Mouse (Mus musculus) CD4-positive helper T cell, adult 2 months (primary cell): ENCODE data around the gene Zdhhc3.

Experiments
- DNase-seq: peaks from one replicate; pipeline ENCODE4 v3.0.0-alpha.2; 2012; ENCODE audit warnings: low read depth, missing footprints, low spot score

Zdhhc3 gene

GRCm38 (mm10) chr9:123112805-123113521, at the start of gene Zdhhc3, which contains the start of gene Exosc7:
Gene Zdhhc3, minus strand, starts transcription at chr9:123113205.
Gene Exosc7, plus strand, starts transcription at chr9:123113215.
- peak; percentile 94 for DNase-seq

- no peak for DNase-seq
These were observed 48.8 kb upstream of the Zdhhc3 start for GRCm38 (mm10) chr9:123161792-123162191.

- DNase-seq, result peak; percentile 58
These were observed 46.3 kb upstream of the Zdhhc3 start for GRCm38 (mm10) chr9:123159330-123159729.

- DNase-seq, result peak; percentile 67
These were observed 45.3 kb upstream of the Zdhhc3 start for GRCm38 (mm10) chr9:123158125-123158836.

GRCm38 (mm10) chr9:123157699-123158098, 44.7 kb upstream of the Zdhhc3 start:
- no peak for DNase-seq

- DNase-seq, result no peak
These were observed 43.9 kb upstream of the Zdhhc3 start for GRCm38 (mm10) chr9:123156910-123157361.

GRCm38 (mm10) chr9:123153121-123153520, 40.1 kb upstream of the Zdhhc3 start:
- no peak for DNase-seq

GRCm38 (mm10) chr9:123152026-123152425, 39.0 kb upstream of the Zdhhc3 start:
- peak; percentile 57 for DNase-seq

- DNase-seq, result no peak
These were observed 38.6 kb upstream of the Zdhhc3 start for GRCm38 (mm10) chr9:123151561-123151960.

- DNase-seq, result no peak
These were observed 37.4 kb upstream of the Zdhhc3 start, which contains the start of gene Clec3b for GRCm38 (mm10) chr9:123150241-123151020. Gene Clec3b, plus strand, starts transcription at chr9:123150946.

GRCm38 (mm10) chr9:123148430-123148829, 35.4 kb upstream of the Zdhhc3 start:
- no peak for DNase-seq

GRCm38 (mm10) chr9:123139887-123140614, 27.0 kb upstream of the Zdhhc3 start:
- DNase-seq, result no peak

GRCm38 (mm10) chr9:123138891-123139474, 26.0 kb upstream of the Zdhhc3 start:
- no peak for DNase-seq

- no peak for DNase-seq
These were observed 24.1 kb upstream of the Zdhhc3 start for GRCm38 (mm10) chr9:123136953-123137682.

GRCm38 (mm10) chr9:123132994-123133393, 20.0 kb upstream of the Zdhhc3 start:
- DNase-seq, result no peak

- no peak for DNase-seq
These were observed 14.7 kb upstream of the Zdhhc3 start for GRCm38 (mm10) chr9:123127663-123128062.

- DNase-seq, result no peak
These were observed 11.5 kb upstream of the Zdhhc3 start for GRCm38 (mm10) chr9:123124413-123124981.

GRCm38 (mm10) chr9:123123571-123124412, 10.8 kb upstream of the Zdhhc3 start:
- DNase-seq, result peak; percentile 18

GRCm38 (mm10) chr9:123123017-123123416, 10.0 kb upstream of the Zdhhc3 start:
- DNase-seq, result no peak
